8 mouse cellular contexts compared by ENCODE assay signal in the genomic region with DNA sequence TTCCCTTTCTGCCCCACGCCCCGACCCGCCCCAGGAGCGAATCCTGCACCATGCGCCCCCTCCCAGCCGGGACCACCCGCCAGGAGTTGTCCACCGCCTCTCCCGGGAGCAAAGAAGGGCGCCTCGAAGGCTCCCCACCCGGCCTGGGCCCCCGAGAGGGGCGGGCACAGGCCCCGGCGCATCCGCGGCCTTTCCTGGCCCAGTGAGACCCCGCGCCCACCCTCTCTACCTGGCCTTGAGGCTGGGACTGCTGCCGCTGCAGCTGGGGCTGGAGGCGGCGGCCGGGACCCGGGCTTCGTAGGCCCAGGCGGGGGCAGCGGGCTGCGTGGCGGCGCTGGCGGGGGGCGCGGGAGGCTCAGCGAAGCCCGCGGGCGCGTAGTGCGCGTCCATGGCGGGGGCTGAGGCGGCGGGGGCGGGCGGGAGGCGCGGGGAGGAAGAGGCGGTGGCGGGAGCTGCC. TPM values are rescaled to one million over a fixed set of nuclear protein-coding genes. Genes with fewer than 3 reads are reported as not detected.
DNase-seq lines count a peak whose midpoint lies in the region; ATAC-seq and TF ChIP-seq lines count a peak whose summit lies in the region.

A gene (minus strand): TSS at position 390 of the 457 bp plus-strand sequence.

- H3K4me1 ChIP-seq in hindbrain, postnatal 0 days (ENCODE audit: insufficient read depth, low read length): peaks cover 6% of the 10 kb centered on the region
- peaks cover 21% of the 10 kb centered on the region for H3K4me1 ChIP-seq in midbrain, embryonic 15.5 days

- peak within 1 kb of the TSS; percentile 62 for H3K4me3 ChIP-seq in hindbrain, postnatal 0 days (ENCODE audit: low read length)
- H3K4me3 ChIP-seq in midbrain, embryonic 15.5 days: peak within 1 kb of the TSS; percentile 94

- H3K9ac ChIP-seq in hindbrain, postnatal 0 days (replicated peaks; ENCODE audit: low read length): peak within 1 kb of the TSS; percentile 83
- peak within 1 kb of the TSS; percentile 100 for H3K9ac ChIP-seq in midbrain, embryonic 15.5 days

- no peaks in the 10 kb centered on the region for H3K9me3 ChIP-seq in hindbrain, postnatal 0 days (ENCODE audit: low read length)
- H3K9me3 ChIP-seq in midbrain, embryonic 15.5 days: no peaks in the 10 kb centered on the region

- peak; percentile 15 for ATAC-seq in cerebellum, adult (ENCODE audit: insufficient number of reproducible peaks, low FRiP score, low TSS enrichment)
- ATAC-seq in hindbrain, postnatal 0 days: peak; percentile 67
- peak; percentile 84 for ATAC-seq in midbrain, embryonic 15.5 days (replicated peaks)

- WGBS in hindbrain, postnatal 0 days: 2% methylated on average over 21 of the region's 50 CpGs
- WGBS in midbrain, embryonic 15.5 days: 0% methylated on average over 23 of the region's 50 CpGs

- no peak for DNase-seq in cerebellum, postnatal 36 days
- DNase-seq in retina, embryonic 14.5 days (ENCODE audit: low spot score): peak; percentile 62
- no peak for DNase-seq in retina, postnatal 1 day
- no peak for DNase-seq in gastrocnemius, adult 8-10 months (ENCODE audit: low spot score in 2 of 2)
- DNase-seq in hindbrain, postnatal 0 days (ENCODE audit: low spot score): no peak
- DNase-seq in urinary bladder, postnatal 4 days (ENCODE audit: low spot score in 2 of 2): no peak

- H3K27me3 ChIP-seq in hindbrain, postnatal 0 days (ENCODE audit: insufficient read depth, low read length): no peaks in the 10 kb centered on the region
- H3K27me3 ChIP-seq in midbrain, embryonic 15.5 days (replicated peaks): no peaks in the 10 kb centered on the region

- no peak for TF ChIP-seq CTCF in hindbrain, postnatal 0 days (IDR thresholded peaks at IDR 0.05; ENCODE audit: low read depth)

- H3K27ac ChIP-seq in hindbrain, postnatal 0 days: peak within 1 kb of the TSS; percentile 88
- peak within 1 kb of the TSS; percentile 96 for H3K27ac ChIP-seq in midbrain, embryonic 15.5 days

- peak within 1 kb of the TSS; percentile 92 for H3K4me2 ChIP-seq in hindbrain, postnatal 0 days (ENCODE audit: low read depth, low read length)
- H3K4me2 ChIP-seq in midbrain, embryonic 15.5 days: peak within 1 kb of the TSS; percentile 56

- H3K36me3 ChIP-seq in hindbrain, postnatal 0 days (ENCODE audit: insufficient read depth, low read length): no peaks in the 10 kb centered on the region
- no peaks in the 10 kb centered on the region for H3K36me3 ChIP-seq in midbrain, embryonic 15.5 days (replicated peaks)

RNA-seq across cellular contexts. Expression of the gene that starts here (rescaled TPM):
- total RNA-seq in gastrocnemius, adult 8-10 months (2022): 10 to 100 TPM; 62.5 to 83.1 (median 69.3) TPM
- 12.2 and 14.1 TPM in 2 replicates for total RNA-seq in hindbrain, postnatal 0 days (2014; rRNA removed)
- 4.1 and 4.3 TPM in 2 replicates for polyA plus RNA-seq in hindbrain, postnatal 0 days (2015; fragmentation: Nextera tagmentation; extraction: Ambion mirVana)
- 6.5 and 7.1 TPM in 2 replicates for polyA plus RNA-seq in midbrain, embryonic 15.5 days (2015; fragmentation: Nextera tagmentation; extraction: Ambion mirVana)

Comparison
In these comparisons a context has a peak if more than half of its experiments do, and no peak if none do; other contexts are left out.
1. ATAC-seq: peak in every context shown above with its lines; median percentile 84 in midbrain, embryonic 15.5 days; 67 in hindbrain, postnatal 0 days; 15 in cerebellum, adult.